Mouse (Mus musculus) C2C12 (cell line): Measurements from ENCODE around the gene Myoc. TPM values are rescaled to one million over a fixed set of nuclear protein-coding genes. Genes with fewer than 3 reads are reported as not detected.

Experiments
- H3K27me3 ChIP-seq: one replicate; pipeline ENCODE4 v1.6.1; 2011; ENCODE audit not compliant: control insufficient read depth, insufficient read depth, insufficient read length
- H3K36me3 ChIP-seq: one replicate; pipeline ENCODE4 v1.6.1; 2011; ENCODE audit not compliant: control insufficient read depth, insufficient read depth
- H3K4me3 ChIP-seq: one replicate; pipeline ENCODE4 v1.5.1; 2011; ENCODE audit warnings: mild to moderate bottlenecking, control low read depth; ENCODE audit not compliant: poor library complexity, insufficient read depth, severe bottlenecking
- H3K79me2 ChIP-seq: one replicate; pipeline ENCODE4 v1.6.1; 2011; ENCODE audit not compliant: control insufficient read depth, insufficient read depth
- H3K79me3 ChIP-seq: one replicate; pipeline ENCODE4 v1.6.1; 2011; ENCODE audit warnings: low read depth, control low read depth
- H3ac ChIP-seq: one replicate; pipeline ENCODE3; 2011; ENCODE audit warnings: low read depth; ENCODE audit not compliant: control insufficient read depth, insufficient read length
- CEBPB ChIP-seq: IDR thresholded peaks from one replicate; pipeline ENCODE4 v1.6.1; 2011; ENCODE audit warnings: low read depth, mild to moderate bottlenecking, control low read depth, moderate library complexity
- CTCF ChIP-seq: IDR thresholded peaks from one replicate; pipeline ENCODE4 v1.5.1; 2011; ENCODE audit not compliant: control insufficient read depth, insufficient read depth, insufficient read length
- FOSL1 ChIP-seq: IDR thresholded peaks from one replicate; pipeline ENCODE4 v1.8.0; 2011; ENCODE audit warnings: mild to moderate bottlenecking, low read length; ENCODE audit not compliant: poor library complexity, insufficient read depth, severe bottlenecking
- MAX ChIP-seq: IDR thresholded peaks from one replicate; pipeline ENCODE4 v1.6.1; 2011; ENCODE audit warnings: mild to moderate bottlenecking, control low read depth
- MYOD1 ChIP-seq: IDR thresholded peaks from one replicate; pipeline ENCODE4 v1.6.1; 2011; ENCODE audit warnings: low read depth; ENCODE audit not compliant: control insufficient read depth, insufficient read length
- MYOG ChIP-seq: IDR thresholded peaks from one replicate; pipeline ENCODE4 v1.6.1; 2011; ENCODE audit not compliant: control insufficient read depth, insufficient read length; ENCODE audit errors: extremely low read depth
- USF1 ChIP-seq: IDR thresholded peaks from one replicate; pipeline ENCODE4 v1.6.1; 2011; ENCODE audit warnings: low read depth, mild to moderate bottlenecking, control low read depth, moderate library complexity
- polyA plus RNA-seq: library from polyadenylated mRNA; unstranded; fragments of >200 nt; fragmentation: generic; extraction: Trizol; gene quantifications from one replicate; pipeline ENCODE4 v1.2.1, GENCODE M21; 2012; ENCODE audit warnings: missing spikeins

Gene Myoc
- polyA plus RNA-seq, 1 experiment: not detected

DNA sequence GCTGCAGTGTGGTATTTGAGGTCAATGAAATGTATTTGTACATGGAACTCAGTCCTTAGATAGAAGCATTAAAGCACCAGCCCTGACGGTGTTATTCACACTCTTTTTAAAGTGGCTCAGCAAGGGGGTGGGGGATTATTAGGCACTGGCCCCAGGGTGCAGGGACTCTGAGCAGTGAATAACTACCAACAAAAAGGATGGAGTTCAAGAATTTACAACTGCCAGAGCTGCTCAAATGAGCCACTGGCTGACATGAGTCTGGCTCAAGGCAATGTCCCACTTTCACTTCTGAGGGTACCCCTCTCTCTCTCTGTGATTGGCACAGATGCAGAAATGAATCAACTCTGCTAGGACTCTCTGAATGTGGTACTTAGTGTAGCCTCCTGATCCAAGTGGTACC lies 30.8 kb upstream of the Myoc start:
- Histone ChIP-seq H3K27me3 (no peaks in the 10 kb centered on the region), H3K79me3 (no peaks in the 10 kb centered on the region), H3K79me2 (no peaks in the 10 kb centered on the region), H3K4me3 (no peak overlapping the region), H3K36me3 (no peaks in the 10 kb centered on the region), H3ac (no peak overlapping the region)
- TF ChIP-seq MYOG (no peak), CEBPB (no peak), MYOD1 (no peak), USF1 (no peak), CTCF (no peak), FOSL1 (no peak), MAX (no peak)

DNA sequence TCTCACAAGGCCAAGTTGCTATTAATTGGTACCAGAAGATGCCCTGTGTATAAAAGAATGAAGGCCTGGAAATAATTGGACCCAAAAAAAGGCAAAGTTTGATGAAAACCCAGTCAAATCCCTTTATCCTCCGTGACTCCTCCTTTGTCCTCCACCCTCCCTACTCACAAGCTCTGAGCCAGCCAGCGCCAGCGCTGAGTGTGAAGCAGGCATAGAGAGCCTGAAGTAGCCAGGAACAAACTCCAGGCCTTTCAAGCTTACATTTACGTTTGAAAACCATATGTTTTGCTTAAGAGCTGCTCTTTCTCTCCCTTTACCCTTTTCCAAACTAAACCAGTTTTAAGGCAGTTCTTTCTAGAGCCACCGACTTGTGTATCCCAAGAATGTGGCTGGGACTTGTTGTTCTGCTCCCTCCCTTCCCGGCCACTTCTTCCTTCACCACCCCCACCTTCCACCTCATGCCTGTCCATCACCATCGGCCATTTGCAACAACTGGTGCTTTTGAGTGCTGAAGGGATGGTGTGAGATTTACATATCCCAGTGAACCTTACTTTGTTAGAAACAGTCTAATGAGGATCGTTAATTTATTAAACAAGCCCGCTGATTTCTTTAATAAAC lies 29.2 kb upstream of the Myoc start:
- H3K79me2 ChIP-seq: no peaks in the 10 kb centered on the region
- TF ChIP-seq CTCF: no peak
- no peak for TF ChIP-seq CEBPB
- no peak for TF ChIP-seq FOSL1
- TF ChIP-seq MAX: no peak
- TF ChIP-seq MYOG: no peak
- TF ChIP-seq MYOD1: no peak
- TF ChIP-seq USF1: no peak

DNA sequence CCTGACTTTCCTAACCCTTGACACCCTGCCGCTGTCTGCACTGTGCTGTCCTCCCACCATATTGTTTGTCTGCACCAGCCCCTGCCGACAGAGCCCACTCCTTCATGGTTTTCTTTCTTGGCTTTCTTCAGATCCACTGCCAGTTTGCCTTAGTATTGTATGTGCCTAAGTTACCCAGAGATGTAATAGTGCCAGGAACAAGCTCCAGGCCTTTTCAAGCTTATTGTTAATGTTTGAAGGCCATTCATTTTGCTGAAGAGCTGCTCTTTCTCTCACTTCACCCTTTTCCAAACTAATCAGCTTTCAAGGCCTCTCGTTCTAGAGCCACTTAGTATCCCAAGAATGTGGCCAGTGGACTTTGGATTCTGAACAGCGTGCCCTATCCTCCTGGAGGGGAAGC lies 27.8 kb upstream of the Myoc start:
- H3ac ChIP-seq: no peak overlapping the region
- no peaks in the 10 kb centered on the region for H3K79me3 ChIP-seq
- no peaks in the 10 kb centered on the region for H3K36me3 ChIP-seq
- TF ChIP-seq CTCF (no peak), USF1 (no peak), CEBPB (no peak), FOSL1 (no peak), MYOG (no peak), MYOD1 (no peak), MAX (no peak)
- no peaks in the 10 kb centered on the region for H3K79me2 ChIP-seq
- no peaks in the 10 kb centered on the region for H3K27me3 ChIP-seq
- H3K4me3 ChIP-seq: no peak overlapping the region

More for the DNA sequence above, 29.2 kb upstream of the Myoc start:
- no peaks in the 10 kb centered on the region for H3K79me3 ChIP-seq
- H3K4me3 ChIP-seq: no peak overlapping the region
- no peak overlapping the region for H3ac ChIP-seq
- H3K27me3 ChIP-seq: no peaks in the 10 kb centered on the region
- no peaks in the 10 kb centered on the region for H3K36me3 ChIP-seq

DNA sequence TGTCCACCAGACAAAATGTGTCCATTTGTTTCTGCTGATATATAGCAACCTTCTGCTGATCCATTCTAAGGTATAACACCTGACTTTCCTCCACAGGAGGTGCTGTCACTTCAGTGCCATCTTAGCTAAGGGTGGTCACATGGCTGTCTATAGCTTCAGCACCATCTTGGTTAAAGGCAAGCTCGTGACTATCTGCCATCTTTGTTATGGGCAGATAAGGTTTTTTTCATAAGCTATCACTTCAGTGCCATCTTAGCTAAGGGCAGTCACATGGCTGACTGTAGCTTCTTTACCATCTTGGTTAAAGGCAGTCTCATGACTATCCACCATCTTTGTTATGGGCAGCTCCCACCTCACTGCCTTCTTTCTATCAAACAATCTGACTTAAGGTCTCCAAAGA lies 23.4 kb upstream of the Myoc start:
- Histone ChIP-seq H3ac (no peak overlapping the region), H3K27me3 (no peaks in the 10 kb centered on the region), H3K36me3 (no peaks in the 10 kb centered on the region), H3K79me2 (no peaks in the 10 kb centered on the region), H3K4me3 (no peak overlapping the region), H3K79me3 (no peaks in the 10 kb centered on the region)
- TF ChIP-seq FOSL1: no peak
- TF ChIP-seq CEBPB: no peak
- TF ChIP-seq MYOD1: no peak
- TF ChIP-seq USF1: peak; percentile 84
- no peak for TF ChIP-seq MYOG

DNA sequence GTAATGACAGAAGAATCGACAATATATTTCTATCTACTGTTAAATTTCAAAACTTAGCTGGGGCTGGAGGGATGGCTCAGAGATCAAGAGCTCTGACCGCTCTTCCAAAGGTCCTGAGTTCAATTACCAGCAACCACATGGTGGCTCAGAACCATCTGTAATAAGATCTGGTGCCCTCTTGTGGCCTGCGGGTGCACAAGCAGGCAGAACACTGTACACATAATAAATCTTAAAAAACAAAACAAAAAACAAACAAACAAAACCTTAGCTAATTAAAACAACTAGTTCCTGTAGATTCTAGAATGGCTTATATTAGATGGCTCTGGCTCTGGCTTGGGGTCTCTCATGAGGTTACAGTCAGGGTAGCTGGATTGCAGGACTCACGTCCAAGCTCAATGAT lies 18.5 kb upstream of the Myoc start:
- Histone ChIP-seq H3K79me3 (no peaks in the 10 kb centered on the region), H3K4me3 (no peak overlapping the region), H3K27me3 (no peaks in the 10 kb centered on the region), H3K36me3 (no peaks in the 10 kb centered on the region), H3K79me2 (no peaks in the 10 kb centered on the region), H3ac (no peak overlapping the region)
- TF ChIP-seq CTCF: no peak
- TF ChIP-seq CEBPB: no peak
- TF ChIP-seq MYOG: no peak
- no peak for TF ChIP-seq USF1
- no peak for TF ChIP-seq MAX
- TF ChIP-seq FOSL1: no peak
- no peak for TF ChIP-seq MYOD1

DNA sequence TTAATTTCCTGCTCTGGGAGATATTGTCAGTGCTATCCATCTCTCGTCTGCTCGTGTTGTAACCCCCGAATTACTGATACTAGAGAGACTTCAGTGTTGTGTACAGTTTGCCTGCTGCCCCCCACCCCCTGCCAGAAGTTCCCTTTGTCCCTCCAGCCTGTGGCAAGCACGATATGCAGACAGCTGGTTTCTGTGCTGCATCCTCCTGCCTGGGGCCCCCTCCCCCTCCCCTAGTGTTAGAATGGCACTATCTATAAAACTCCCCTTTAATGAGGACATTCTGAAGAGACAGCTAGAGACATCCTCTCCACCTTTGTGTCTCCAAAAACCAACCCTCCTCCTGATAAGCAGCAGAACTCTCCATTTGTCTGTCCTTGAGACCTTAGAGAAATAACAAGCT lies 15.1 kb upstream of the Myoc start:
- no peaks in the 10 kb centered on the region for H3K27me3 ChIP-seq
- H3ac ChIP-seq: no peak overlapping the region
- H3K79me2 ChIP-seq: no peaks in the 10 kb centered on the region
- no peaks in the 10 kb centered on the region for H3K36me3 ChIP-seq
- H3K79me3 ChIP-seq: no peaks in the 10 kb centered on the region
- no peak overlapping the region for H3K4me3 ChIP-seq
- TF ChIP-seq MYOG: no peak
- TF ChIP-seq CEBPB: no peak
- no peak for TF ChIP-seq USF1
- no peak for TF ChIP-seq MAX
- TF ChIP-seq MYOD1: no peak
- TF ChIP-seq FOSL1: no peak
- TF ChIP-seq CTCF: no peak
